Mouse (Mus musculus): ENCODE data around the gene Cdkn3.
"Not testable (repeated sequence)": the region's sequence is repeated elsewhere in the genome, so short reads cannot be mapped to it uniquely, and the experiment has no call there.

The Cdkn3 gene

DNA sequence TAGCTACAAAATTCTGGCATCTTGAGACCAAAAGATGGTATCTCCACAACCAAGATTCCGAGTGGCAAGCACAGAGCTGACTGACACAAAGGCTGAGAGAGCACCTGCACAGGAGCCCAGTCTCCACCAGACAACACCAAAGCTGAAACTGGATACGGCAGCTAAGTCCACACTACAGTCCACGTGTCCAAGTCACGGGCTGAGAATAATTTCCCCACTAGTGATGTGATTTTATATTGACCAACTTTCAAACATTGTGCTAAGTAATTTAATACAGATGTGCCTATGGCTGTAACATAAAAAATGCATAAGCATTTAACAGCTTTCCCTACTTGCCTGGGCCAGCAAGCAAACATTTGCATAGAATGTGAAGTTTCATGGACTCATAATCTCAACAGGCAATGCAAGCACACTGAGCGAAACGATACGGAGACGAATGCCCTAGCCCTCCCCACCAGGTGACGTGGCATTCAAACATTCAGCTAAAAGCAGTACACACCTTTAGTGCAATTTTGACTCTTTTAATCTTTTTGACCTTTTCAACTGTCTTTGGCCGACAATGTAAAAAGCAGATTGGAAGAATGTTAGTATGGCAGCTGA lies 23.1 kb downstream of the Cdkn3 start:
- DNase-seq (ENCODE audit: low spot score in 2 of 2) = no peak

DNA sequence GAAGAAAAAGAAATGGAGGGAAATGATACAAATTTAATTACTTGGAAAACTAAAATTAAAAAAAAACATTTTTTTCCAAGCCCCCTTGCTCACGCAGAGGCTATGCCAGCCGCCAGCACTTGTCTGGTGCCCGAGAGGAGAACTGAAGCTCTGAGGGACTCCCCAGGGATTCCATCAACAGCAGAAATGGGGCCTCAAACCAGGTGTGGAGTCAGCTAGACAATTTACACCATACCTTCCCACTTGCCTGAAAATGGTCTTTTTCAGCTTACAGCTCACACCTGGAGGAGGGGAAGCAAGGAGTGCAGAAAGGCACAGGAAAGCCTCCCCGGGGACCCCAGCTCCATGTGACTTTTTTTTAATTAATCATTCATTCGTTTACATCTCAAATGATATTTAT lies 24.9 kb downstream of the Cdkn3 start:
- DNase-seq (ENCODE audit: low spot score in 2 of 2) = no peak

DNA sequence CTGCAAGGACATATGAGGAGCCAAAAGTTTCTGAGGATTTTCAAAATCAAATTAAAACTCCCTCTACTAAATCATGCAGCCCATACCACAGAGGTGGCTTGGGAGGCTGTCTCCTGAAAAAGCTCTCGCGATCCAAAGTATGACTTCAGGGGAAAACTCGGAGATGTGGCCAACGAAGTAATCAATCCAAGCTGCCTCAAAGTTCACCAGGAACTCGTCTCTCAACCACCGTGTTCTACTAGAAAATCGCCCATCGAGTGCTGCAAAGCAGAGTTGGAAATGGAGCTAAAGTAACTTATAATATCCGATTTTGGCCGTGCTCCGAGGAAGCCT lies 27.1 kb downstream of the Cdkn3 start:
- DNase-seq (ENCODE audit: low spot score in 2 of 2) = no peak

DNA sequence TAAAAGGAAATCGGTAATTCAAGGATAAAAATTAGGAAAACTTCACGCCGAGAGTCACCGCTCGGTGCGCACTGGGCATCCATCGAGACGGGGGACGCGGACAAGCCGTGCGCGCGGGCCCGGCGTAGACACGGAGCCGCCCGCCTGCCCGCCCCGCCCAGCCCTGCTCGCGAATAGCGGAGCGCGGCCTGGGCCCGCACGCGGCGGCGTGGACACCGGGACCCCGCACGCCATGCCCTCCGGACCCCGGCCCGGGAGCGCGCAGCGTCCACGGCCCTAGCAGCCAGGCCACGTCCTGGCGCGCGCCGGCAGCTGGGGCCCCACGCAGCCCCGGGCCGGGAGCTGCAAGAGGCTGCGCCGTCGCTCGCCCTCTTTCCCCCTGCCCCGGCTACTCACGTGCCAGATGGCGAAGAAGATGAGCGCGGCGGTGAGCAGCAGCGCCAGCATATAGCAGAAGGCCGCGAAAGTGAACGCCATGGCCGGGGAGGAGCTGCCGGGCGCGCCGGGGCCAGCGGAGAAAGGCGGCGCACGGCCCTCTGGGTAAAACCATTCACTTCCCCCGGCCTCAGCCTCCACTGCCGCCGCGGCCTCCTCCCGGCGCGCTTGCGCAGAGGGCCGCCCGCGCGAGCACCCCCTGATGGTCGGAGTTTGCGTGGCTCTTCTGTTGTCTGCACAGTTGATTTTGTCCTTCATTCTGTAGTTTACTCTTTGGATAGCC lies 27.6 kb downstream of the Cdkn3 start, which contains the start of gene Cnih1:
TSS of gene Cnih1 (minus strand) at position 625 of the 718 bp plus-strand sequence.
- peak; percentile 91 to 94 for DNase-seq (ENCODE audit: low spot score in 2 of 2)

DNA sequence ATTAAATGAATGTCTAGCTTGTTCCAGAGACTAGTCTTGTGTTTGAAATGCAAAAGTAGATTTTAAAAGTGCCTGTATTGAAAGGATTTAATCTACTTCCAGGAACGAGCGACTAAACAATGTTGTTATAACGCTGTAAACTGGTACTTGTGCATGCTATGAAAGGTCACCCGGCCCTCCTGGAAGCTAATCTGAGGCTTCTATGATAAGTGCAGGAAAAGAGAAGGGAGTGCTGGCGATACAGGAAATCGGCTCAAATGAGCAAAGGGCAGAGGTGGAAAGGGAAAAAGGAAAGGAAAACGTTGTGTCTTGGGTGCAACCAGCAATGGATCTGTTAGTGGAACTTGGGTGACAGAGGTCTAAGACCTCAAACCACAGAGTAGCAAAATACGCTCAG lies 28.2 kb downstream of the Cdkn3 start:
- peak in 1 of 2 experiments; percentile 17 for DNase-seq (ENCODE audit: low spot score in 2 of 2)

DNA sequence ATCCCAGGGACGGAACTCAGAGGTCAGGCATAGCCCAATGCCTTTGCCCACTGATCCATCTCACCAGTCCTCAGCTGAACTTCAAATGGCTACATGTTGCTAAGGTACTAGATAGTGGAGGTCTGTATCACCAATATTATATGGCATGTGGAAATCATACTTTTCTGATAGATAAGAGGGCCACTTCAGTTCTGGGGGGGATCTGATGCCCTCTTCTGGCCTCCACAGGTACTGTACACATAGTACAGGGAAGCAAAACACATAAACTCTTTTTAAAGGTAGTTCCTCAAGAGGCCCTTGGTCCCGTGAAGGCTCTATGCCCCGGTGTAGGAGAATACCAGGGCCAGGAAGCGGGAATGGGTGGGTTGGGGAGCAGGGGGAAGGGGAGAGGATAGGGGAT lies 30.0 kb downstream of the Cdkn3 start:
- DNase-seq (ENCODE audit: low spot score in 2 of 2) = peak in 1 of 2 experiments; percentile 24

DNA sequence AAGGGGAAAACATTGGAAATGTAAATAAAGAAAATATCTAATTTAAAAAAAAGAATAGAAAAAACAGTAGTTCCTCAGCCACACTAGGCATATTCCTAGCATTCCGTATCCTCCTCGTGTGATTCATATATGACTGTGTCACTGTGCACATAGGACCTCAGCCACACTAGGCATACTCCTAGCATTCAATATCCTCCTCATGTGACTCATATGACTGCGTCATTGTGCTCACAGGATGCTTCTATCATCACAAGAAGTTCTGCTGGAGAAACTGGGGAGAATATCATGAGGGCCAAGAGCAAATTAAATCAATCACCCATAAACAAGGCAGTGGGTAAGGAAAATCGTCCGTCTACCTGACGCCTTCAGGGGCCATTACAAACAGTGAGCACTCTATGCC lies 30.4 kb downstream of the Cdkn3 start:
- peak in 1 of 2 experiments; percentile 3 for DNase-seq (ENCODE audit: low spot score in 2 of 2)

DNA sequence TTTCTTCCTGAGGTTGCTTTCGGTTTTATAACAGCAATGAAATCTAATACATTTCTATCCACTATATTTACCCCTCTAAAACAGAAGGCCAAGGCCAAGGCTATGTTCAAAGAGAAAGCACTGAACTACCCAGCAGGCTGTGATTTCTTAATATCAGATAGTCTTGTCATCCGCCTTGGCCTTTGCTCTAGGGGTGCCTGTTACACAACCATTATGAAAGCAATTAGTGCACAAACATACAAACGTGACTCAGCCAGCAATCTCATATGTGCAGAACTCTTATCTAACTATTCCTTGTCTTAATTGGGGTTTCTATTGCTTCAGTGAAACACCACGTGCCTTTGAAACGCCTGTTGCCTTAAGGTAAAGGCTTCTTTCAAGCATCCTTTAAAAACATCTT lies 33.8 kb downstream of the Cdkn3 start:
- DNase-seq (ENCODE audit: low spot score in 2 of 2) = no peak

DNA sequence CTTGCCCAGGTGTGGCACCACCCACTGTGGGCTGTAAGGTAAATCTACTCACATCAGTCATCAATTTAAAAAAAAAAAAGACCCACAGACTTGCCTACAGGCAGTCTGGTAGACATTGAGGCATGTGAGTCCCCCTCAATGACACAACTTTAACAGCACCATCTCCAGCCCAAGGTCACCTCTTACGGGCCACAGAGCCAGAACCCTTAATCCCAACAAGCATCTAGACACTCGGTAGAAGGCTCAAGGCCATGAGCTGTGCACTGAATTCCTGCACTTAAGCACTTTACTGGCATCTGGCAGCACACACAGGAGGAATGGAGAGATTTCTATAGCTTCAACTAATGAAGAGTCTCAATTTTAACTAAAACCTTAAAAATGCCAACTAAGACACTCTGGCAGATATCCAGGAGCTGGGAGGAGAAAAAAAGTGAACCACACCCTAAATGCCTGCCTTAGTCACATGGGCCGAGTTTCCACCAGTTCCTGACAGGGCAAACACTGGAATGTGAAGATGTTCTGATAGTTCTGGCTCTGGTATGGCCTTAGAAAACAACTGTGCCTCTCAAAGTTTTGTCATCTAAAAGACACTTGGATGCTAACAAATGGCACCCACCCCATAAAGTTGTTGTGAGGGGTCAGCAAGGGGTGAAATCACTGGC lies 40.5 kb downstream of the Cdkn3 start:
- no peak for DNase-seq (ENCODE audit: low spot score in 2 of 2)

DNA sequence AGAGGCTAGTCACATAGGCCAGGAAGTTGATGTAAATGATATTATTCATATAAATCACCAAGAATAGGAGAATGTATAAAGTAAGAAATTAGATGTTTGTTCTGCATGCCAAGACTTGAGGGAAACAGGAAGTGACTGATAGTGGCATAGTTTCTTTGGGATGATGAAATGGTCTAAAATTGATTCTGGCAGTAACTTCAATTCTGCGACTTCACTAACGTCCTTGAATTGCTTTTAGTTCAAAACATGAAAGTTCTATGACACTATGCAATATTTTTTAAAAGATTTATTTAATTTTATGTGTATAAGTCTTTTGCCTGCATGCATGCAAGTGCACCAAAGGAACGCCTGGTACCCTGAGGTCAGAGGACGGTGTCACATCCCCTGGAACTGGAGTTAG lies 42.9 kb downstream of the Cdkn3 start:
- no peak for DNase-seq (ENCODE audit: low spot score in 2 of 2)

DNA sequence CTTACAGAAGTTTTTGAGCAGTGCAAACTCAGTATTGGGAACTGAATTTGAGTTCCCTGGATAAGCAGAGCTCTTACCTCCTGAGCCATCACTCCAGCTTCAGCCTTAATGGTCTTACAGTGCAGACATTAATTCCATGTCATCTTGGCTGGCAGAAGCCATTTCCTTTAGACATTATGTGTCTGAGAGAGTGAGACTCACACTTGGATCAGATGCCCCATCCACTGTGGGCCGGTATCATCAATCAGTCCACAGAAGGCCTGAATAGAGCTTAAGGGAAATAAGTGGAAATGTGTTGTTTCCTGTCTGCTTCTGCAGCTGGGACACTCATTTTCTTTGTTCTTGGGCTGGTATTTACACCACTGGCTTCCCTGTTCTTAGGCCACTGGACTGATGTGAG lies 43.5 kb downstream of the Cdkn3 start:
- no peak for DNase-seq (ENCODE audit: low spot score in 2 of 2)

DNA sequence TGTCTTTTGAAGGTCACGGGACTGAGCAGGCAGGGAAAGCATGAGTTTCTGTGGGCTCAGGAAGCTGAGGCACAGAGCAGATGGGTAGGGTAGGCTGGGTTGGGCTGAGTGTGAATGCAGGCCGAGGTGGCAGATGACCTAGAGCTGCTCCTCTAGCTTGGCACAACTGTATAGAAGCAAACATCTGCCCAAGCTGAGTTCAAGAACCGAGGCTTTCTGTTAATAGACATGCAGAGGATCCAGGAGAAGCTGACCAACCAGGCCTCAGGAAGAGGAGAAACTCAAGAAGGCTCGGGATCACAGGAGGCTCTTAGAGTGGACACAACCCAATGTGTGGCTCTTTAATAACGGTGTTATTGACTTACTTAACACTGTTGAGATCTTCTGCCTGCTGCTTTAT lies 45.8 kb downstream of the Cdkn3 start:
- no peak for DNase-seq (ENCODE audit: low spot score in 2 of 2)

DNA sequence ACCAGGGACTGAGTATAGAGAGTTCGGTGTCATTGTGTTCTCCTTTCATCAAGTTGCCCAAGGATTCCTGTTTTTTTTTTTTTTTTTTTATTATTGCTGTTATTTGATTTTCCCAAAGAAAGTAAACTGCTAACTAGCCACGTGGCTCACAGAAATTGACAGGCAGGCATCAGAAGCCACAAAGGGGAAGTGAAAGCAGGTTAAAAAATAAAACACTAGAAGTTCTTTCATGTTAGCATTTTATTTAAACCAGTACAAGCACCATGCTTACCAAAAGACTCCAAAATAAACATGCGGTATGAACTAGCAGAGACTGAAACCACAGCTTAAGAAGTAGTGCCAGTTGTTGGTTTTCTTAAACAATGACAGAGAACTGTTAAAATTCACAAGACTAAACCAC lies 47.6 kb downstream of the Cdkn3 start:
- DNase-seq (ENCODE audit: low spot score in 2 of 2) = no peak

DNA sequence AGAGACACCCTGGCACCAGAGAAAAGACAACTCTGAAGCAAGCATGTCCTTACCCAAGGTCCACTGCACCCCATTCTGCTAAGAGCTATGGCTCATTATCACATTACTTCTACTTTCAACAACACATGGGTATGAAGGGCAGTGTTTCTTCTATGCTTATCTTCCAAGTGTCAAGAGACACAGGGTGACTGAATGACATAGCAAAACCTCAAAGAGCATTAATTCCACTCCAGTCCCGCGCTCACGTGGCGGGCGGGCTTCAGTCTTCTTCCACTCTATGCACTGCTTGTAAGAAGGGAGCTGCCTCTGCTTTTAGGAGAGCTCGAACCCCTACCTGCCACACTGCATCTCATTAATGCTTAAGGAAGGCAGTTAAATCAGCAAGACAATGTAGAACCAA lies 55.3 kb downstream of the Cdkn3 start:
- DNase-seq (ENCODE audit: low spot score in 2 of 2) = no peak

DNA sequence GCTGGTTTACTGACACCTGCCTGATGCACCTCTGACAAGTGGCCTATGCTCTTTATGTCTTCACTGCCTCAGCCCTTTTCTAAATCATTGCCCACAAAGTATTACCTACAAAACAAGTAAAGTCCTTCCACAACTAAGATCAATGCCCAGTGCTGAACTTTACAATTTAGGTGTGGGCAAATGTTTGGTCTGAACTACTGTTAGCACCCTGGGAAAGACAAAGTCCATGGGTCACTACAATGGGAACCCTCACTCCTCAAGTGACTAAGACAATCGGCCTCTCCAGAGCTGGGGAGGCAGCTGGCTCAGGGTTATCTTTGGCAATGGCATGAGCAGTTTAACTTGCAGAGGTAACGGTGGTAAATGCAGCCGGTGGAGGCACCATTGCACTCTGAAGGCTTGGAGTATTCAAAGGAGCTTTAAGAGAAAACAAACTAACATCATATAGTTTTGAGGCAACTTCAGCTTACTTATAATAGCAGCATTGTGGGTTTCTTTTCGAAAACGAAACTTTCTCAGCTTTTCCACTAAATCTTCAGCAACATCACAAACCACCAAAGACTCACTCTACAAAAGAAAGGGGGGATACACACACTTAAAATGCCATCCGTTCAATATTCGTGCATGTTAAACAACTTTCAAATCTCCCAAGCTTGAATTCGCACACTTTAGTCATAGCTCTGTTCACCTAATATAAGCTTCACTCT lies 56.7 kb downstream of the Cdkn3 start:
- DNase-seq (ENCODE audit: low spot score in 2 of 2) = no peak

DNA sequence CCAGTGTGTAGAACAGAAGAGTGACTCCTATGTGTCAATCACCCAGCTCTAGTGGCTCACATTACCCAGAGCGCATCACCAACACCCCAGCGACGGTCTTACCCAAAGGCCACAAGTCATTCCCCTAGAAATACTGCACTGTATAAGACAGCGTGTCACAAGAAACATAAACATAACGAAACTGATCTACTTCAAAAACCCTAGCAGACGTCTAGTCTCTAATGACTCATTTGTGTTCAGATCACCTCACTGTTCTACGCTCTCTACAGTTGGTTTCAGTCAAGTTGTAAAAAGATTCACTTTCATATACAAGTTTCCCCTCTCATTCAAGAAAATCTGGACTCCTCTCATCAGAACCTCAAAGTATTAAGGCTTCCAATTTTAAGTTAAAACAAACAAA lies 58.4 kb downstream of the Cdkn3 start:
- no peak for DNase-seq (ENCODE audit: low spot score in 2 of 2)

DNA sequence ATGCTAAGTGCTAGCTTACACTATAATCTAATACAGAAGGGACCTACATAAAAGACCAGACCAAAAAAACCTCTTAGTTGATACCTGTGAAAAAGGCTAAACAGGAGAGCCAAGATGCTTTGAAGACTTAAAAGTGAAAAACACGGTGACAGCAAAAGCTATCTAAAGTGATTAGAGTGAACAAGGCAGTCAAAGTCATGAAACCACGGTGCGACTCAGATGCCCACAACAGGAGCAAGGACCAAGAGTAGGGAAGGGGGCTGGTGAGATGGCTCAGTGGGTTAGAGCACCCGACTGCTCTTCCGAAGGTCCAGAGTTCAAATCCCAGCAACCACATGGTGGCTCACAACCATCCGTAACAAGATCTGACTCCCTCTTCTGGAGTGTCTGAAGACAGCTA lies 59.6 kb downstream of the Cdkn3 start:
- not testable (repeated sequence) for DNase-seq (ENCODE audit: low spot score in 2 of 2)

Measured in right cerebral cortex, postnatal 10 days (tissue).